Mouse (Mus musculus): ENCODE measurements around the gene 1700025B11Rik. TPM values are rescaled to one million over a fixed set of nuclear protein-coding genes. Genes with fewer than 3 reads are reported as not detected.

Gene 1700025B11Rik
- polyA plus RNA-seq (2015; fragmentation: Nextera tagmentation; extraction: Ambion mirVana): not detected in 2 replicates

DNA sequence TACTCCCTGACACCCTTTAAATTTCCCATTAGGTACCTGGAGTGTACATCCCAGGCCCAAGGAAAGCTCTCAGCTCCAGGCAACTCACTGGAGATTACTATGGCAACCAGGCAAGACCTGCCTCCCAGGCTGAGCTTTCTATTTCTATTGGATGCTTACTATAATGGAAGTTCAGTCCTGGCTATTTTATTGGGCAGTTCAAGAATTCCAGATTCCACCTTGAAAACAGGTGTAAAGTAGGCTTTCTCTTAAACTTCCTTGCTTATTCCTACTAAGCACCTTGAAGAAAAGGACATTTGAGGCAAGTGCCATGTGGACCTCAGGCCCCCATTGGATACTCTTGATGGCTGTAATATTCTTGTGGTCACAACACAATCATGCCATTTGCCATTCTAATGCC lies at the start of gene 1700025B11Rik:
Gene 1700025B11Rik, minus strand, starts transcription at position 101 of the 400 bp plus-strand sequence.
- no peaks in the 10 kb centered on the region for H3K27me3 ChIP-seq
- ATAC-seq (replicated peaks; ENCODE audit: insufficient number of reproducible peaks, insufficient read depth, low FRiP score, low read depth): no peak
- H3K4me3 ChIP-seq: no peak within 1 kb of the TSS
- H3K9me3 ChIP-seq (replicated peaks): no peaks in the 10 kb centered on the region
- H3K4me1 ChIP-seq (replicated peaks): no peaks in the 10 kb centered on the region
- H3K4me2 ChIP-seq: no peak within 1 kb of the TSS
- H3K27ac ChIP-seq: no peak within 1 kb of the TSS
- H3K36me3 ChIP-seq: no peaks in the 10 kb centered on the region
- H3K9ac ChIP-seq: no peak within 1 kb of the TSS

DNA sequence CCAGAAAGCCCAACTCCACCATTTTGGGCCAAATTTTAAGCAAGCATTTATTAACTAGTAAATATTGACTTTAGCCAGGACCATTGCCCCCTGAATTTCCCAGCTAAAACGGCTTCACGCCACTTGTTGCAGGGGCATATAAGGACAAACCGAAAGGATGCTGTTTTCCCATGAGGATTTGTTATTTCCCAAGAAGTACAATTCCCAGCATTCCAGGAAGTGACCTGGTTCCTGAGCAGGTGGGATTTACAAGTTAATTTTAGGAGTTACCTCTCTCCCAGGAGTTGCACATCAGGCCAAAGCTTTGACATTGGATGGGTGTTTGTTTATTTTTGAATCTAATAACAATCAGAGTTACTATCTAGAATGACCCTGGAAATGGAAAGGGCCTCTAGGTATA lies 44.4 kb upstream of the 1700025B11Rik start:
- Histone ChIP-seq H3K9me3 (replicated peaks) (no peaks in the 10 kb centered on the region), H3K27me3 (no peaks in the 10 kb centered on the region), H3K27ac (no peak overlapping the region), H3K36me3 (no peaks in the 10 kb centered on the region), H3K4me1 (replicated peaks) (no peaks in the 10 kb centered on the region), H3K4me3 (no peak overlapping the region), H3K4me2 (no peak overlapping the region), H3K9ac (no peak overlapping the region)
- WGBS: 89% methylated on average over 3 of the region's 3 CpGs
- ATAC-seq (replicated peaks; ENCODE audit: insufficient number of reproducible peaks, insufficient read depth, low FRiP score, low read depth): no peak

GRCm38 (mm10) chr15:77598958-77599357 lies 37.3 kb upstream of the 1700025B11Rik start, which contains the start of gene Gm36245:
TSS of gene Gm36245 (plus strand) at chr15:77599258.
- no peak within 1 kb of the TSS for H3K9ac ChIP-seq
- no peak within 1 kb of the TSS for H3K4me3 ChIP-seq
- no peaks in the 10 kb centered on the region for H3K4me1 ChIP-seq (replicated peaks)
- no peak within 1 kb of the TSS for H3K4me2 ChIP-seq
- WGBS: 90% methylated on average over 1 of the region's 1 CpGs
- no peaks in the 10 kb centered on the region for H3K9me3 ChIP-seq (replicated peaks)
- H3K27me3 ChIP-seq: no peaks in the 10 kb centered on the region
- no peak for ATAC-seq (replicated peaks; ENCODE audit: insufficient number of reproducible peaks, insufficient read depth, low FRiP score, low read depth)
- no peaks in the 10 kb centered on the region for H3K36me3 ChIP-seq
- H3K27ac ChIP-seq: no peak within 1 kb of the TSS

- H3K27ac ChIP-seq: no peak overlapping the region
- no peak for ATAC-seq (replicated peaks; ENCODE audit: insufficient number of reproducible peaks, insufficient read depth, low FRiP score, low read depth)
- H3K36me3 ChIP-seq: no peaks in the 10 kb centered on the region
- no peaks in the 10 kb centered on the region for H3K9me3 ChIP-seq (replicated peaks)
- H3K9ac ChIP-seq: no peak overlapping the region
- H3K4me3 ChIP-seq: no peak overlapping the region
- H3K4me2 ChIP-seq: no peak overlapping the region
- H3K27me3 ChIP-seq: no peaks in the 10 kb centered on the region
- H3K4me1 ChIP-seq (replicated peaks): peaks cover 2% of the 10 kb centered on the region; the same call in 1 of the 2 replicates
- 54% methylated on average over 3 of the region's 3 CpGs for WGBS
Observed at GRCm38 (mm10) chr15:77598429-77598828, 36.7 kb upstream of the 1700025B11Rik start.

- Histone ChIP-seq H3K9me3 (replicated peaks) (no peaks in the 10 kb centered on the region), H3K9ac (no peak within 1 kb of the TSS), H3K4me1 (replicated peaks) (peaks cover 2% of the 10 kb centered on the region; the same call in 1 of the 2 replicates), H3K4me2 (no peak within 1 kb of the TSS), H3K27me3 (no peaks in the 10 kb centered on the region), H3K27ac (no peak within 1 kb of the TSS), H3K36me3 (no peaks in the 10 kb centered on the region), H3K4me3 (no peak within 1 kb of the TSS)
- no peak for ATAC-seq (replicated peaks; ENCODE audit: insufficient number of reproducible peaks, insufficient read depth, low FRiP score, low read depth)
- WGBS: 55% methylated on average over 5 of the region's 5 CpGs
Observed at GRCm38 (mm10) chr15:77595961-77596360, 34.3 kb upstream of the 1700025B11Rik start, which contains the start of gene Apol10b. TSS of gene Apol10b (minus strand) at chr15:77596125.

- Histone ChIP-seq H3K9me3 (replicated peaks) (no peaks in the 10 kb centered on the region), H3K4me2 (no peak overlapping the region), H3K36me3 (no peaks in the 10 kb centered on the region), H3K27me3 (no peaks in the 10 kb centered on the region), H3K4me1 (replicated peaks) (peaks cover 2% of the 10 kb centered on the region; the same call in 1 of the 2 replicates), H3K9ac (no peak overlapping the region), H3K4me3 (no peak overlapping the region), H3K27ac (no peak overlapping the region)
- 41% methylated on average over 1 of the region's 1 CpGs for WGBS
- no peak for ATAC-seq (replicated peaks; ENCODE audit: insufficient number of reproducible peaks, insufficient read depth, low FRiP score, low read depth)
Observed at GRCm38 (mm10) chr15:77593557-77593956, 31.9 kb upstream of the 1700025B11Rik start.

DNA sequence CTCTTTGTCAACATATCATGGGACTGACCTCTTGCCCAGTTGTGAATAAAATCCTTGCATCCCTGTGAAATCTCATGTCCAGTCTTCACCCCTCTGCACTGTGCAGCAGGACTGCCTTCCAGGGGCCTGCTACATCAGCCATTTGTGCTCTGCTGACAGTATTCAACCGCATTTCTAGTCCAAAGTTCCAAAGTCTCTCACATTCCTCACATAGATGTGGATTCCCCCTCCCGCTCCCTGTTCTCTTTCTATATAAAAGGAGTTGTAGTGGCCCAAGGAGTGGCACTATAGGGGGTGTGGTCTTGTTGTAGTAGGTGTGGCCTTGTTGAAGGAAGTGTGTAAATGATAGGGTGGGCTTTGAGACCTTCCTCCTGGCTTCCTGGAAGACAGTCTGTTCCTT lies 29.2 kb upstream of the 1700025B11Rik start:
- H3K4me2 ChIP-seq: no peak overlapping the region
- peaks cover 2% of the 10 kb centered on the region; the same call in 1 of the 2 replicates for H3K4me1 ChIP-seq (replicated peaks)
- no peak for ATAC-seq (replicated peaks; ENCODE audit: insufficient number of reproducible peaks, insufficient read depth, low FRiP score, low read depth)
- H3K4me3 ChIP-seq: no peak overlapping the region
- no peak overlapping the region for H3K27ac ChIP-seq
- no peak overlapping the region for H3K9ac ChIP-seq
- no peaks in the 10 kb centered on the region for H3K27me3 ChIP-seq
- WGBS: 60% methylated on average over 2 of the region's 2 CpGs
- H3K36me3 ChIP-seq: no peaks in the 10 kb centered on the region
- no peaks in the 10 kb centered on the region for H3K9me3 ChIP-seq (replicated peaks)

DNA sequence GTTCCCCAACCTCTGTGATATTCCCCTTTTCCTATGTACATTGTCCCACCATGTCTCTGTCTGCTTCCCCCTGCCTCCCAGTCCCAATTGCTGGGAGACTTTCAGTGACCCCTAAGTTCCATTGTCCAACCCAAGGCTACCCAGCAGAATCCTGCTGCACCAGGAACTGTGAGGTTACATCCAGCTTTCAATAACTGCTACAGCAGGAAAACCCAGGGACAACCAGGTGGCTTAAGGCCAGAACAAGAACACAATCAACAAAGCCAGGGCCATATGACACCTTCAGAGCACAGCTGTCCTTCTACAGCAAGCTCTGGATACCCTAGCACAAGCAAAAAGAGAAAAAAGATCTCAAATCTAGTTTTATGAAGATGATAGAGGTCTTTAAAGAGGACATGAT lies 27.3 kb upstream of the 1700025B11Rik start:
- Histone ChIP-seq H3K27me3 (no peaks in the 10 kb centered on the region), H3K9ac (no peak overlapping the region), H3K4me2 (no peak overlapping the region), H3K36me3 (no peaks in the 10 kb centered on the region), H3K4me3 (no peak overlapping the region), H3K27ac (no peak overlapping the region), H3K4me1 (replicated peaks) (peaks cover 2% of the 10 kb centered on the region; the same call in 1 of the 2 replicates), H3K9me3 (replicated peaks) (no peaks in the 10 kb centered on the region)
- ATAC-seq (replicated peaks; ENCODE audit: insufficient number of reproducible peaks, insufficient read depth, low FRiP score, low read depth): no peak

- no peaks in the 10 kb centered on the region for H3K4me1 ChIP-seq (replicated peaks)
- no peak overlapping the region for H3K27ac ChIP-seq
- no peaks in the 10 kb centered on the region; the same call in 1 of the 2 replicates for H3K9me3 ChIP-seq (replicated peaks)
- no peak overlapping the region for H3K4me3 ChIP-seq
- ATAC-seq (replicated peaks; ENCODE audit: insufficient number of reproducible peaks, insufficient read depth, low FRiP score, low read depth): no peak
- H3K36me3 ChIP-seq: no peaks in the 10 kb centered on the region
- H3K27me3 ChIP-seq: no peaks in the 10 kb centered on the region
- no peak overlapping the region for H3K4me2 ChIP-seq
- H3K9ac ChIP-seq: no peak overlapping the region
Observed at GRCm38 (mm10) chr15:77587026-77587425, 25.3 kb upstream of the 1700025B11Rik start.

GRCm38 (mm10) chr15:77581681-77582080 lies 20.0 kb upstream of the 1700025B11Rik start:
- Histone ChIP-seq H3K9me3 (replicated peaks) (no peaks in the 10 kb centered on the region; the same call in 1 of the 2 replicates), H3K27me3 (no peaks in the 10 kb centered on the region), H3K4me1 (replicated peaks) (peaks cover 5% of the 10 kb centered on the region), H3K27ac (0 out of 2 replicates have a peak overlapping the region, but pooled peaks have one; percentile 45), H3K4me3 (no peak overlapping the region), H3K4me2 (no peak overlapping the region), H3K36me3 (no peaks in the 10 kb centered on the region), H3K9ac (no peak overlapping the region)
- 31% methylated on average over 1 of the region's 1 CpGs for WGBS
- peak; percentile 87 for ATAC-seq (replicated peaks; ENCODE audit: insufficient number of reproducible peaks, insufficient read depth, low FRiP score, low read depth)

- 79% methylated on average over 4 of the region's 4 CpGs for WGBS
- Histone ChIP-seq H3K36me3 (no peaks in the 10 kb centered on the region), H3K9me3 (replicated peaks) (no peaks in the 10 kb centered on the region; the same call in 1 of the 2 replicates), H3K27ac (no peak overlapping the region), H3K4me2 (no peak overlapping the region), H3K9ac (no peak overlapping the region), H3K4me1 (replicated peaks) (peaks cover 5% of the 10 kb centered on the region), H3K27me3 (no peaks in the 10 kb centered on the region), H3K4me3 (no peak overlapping the region)
- no peak for ATAC-seq (replicated peaks; ENCODE audit: insufficient number of reproducible peaks, insufficient read depth, low FRiP score, low read depth)
Observed at GRCm38 (mm10) chr15:77579311-77579710, 17.6 kb upstream of the 1700025B11Rik start.

- no peak overlapping the region for H3K4me3 ChIP-seq
- WGBS: 76% methylated on average over 2 of the region's 2 CpGs
- H3K9ac ChIP-seq: no peak overlapping the region
- no peaks in the 10 kb centered on the region; the same call in 1 of the 2 replicates for H3K9me3 ChIP-seq (replicated peaks)
- H3K4me1 ChIP-seq (replicated peaks): peaks cover 5% of the 10 kb centered on the region
- ATAC-seq (replicated peaks; ENCODE audit: insufficient number of reproducible peaks, insufficient read depth, low FRiP score, low read depth): no peak
- H3K27me3 ChIP-seq: no peaks in the 10 kb centered on the region
- H3K27ac ChIP-seq: no peak overlapping the region
- no peak overlapping the region for H3K4me2 ChIP-seq
- no peaks in the 10 kb centered on the region for H3K36me3 ChIP-seq
Observed at GRCm38 (mm10) chr15:77578801-77579200, 17.1 kb upstream of the 1700025B11Rik start.
